Mouse (Mus musculus) midbrain, embryonic 11.5 days (tissue): ENCODE data around the gene Wwox. TPM values are rescaled to one million over a fixed set of nuclear protein-coding genes. Genes with fewer than 3 reads are reported as not detected.

ENCODE experiments used
- ATAC-seq: fragments of 200-750 bp; cut with Nextera tagmentation; 2 replicates; pipeline ENCODE4 v1.8.0; 2017; ENCODE audit warnings: moderate TSS enrichment, moderate library complexity; ENCODE audit not compliant: low FRiP score
- DNase-seq: peaks from one replicate; pipeline ENCODE4 v3.0.0; 2015; ENCODE audit warnings: low spot score; ENCODE audit errors: missing footprints
- H3K27ac ChIP-seq: fragments of 300-500 bp; sonication (generic); 2 replicates; pipeline ENCODE4 v1.5.1; 2014; ENCODE audit warnings: low read depth, low read length
- H3K27me3 ChIP-seq: fragments of 300-500 bp; sonication (generic); 2 replicates; pipeline ENCODE4 v1.6.1; 2014; ENCODE audit warnings: mild to moderate bottlenecking, low read length, moderate library complexity, mixed read lengths; ENCODE audit not compliant: control insufficient read depth, insufficient read depth
- H3K36me3 ChIP-seq: fragments of 300-500 bp; sonication (generic); 2 replicates; pipeline ENCODE4 v1.6.1; 2014; ENCODE audit warnings: mild to moderate bottlenecking, low read length, moderate library complexity, mixed read lengths; ENCODE audit not compliant: control insufficient read depth, insufficient read depth
- H3K4me1 ChIP-seq: fragments of 300-500 bp; sonication (generic); 2 replicates; pipeline ENCODE4 v1.6.1; 2014; ENCODE audit warnings: low read length; ENCODE audit not compliant: control insufficient read depth, insufficient read depth
- H3K4me2 ChIP-seq: fragments of 300-500 bp; sonication (generic); 2 replicates; pipeline ENCODE4 v1.6.1; 2014; ENCODE audit warnings: mild to moderate bottlenecking, moderate library complexity
- H3K4me3 ChIP-seq: fragments of 300-500 bp; sonication (generic); 2 replicates; pipeline ENCODE4 v1.5.1; 2014; ENCODE audit warnings: low read depth, low read length
- H3K9ac ChIP-seq: fragments of 300-500 bp; sonication (generic); 2 replicates; pipeline ENCODE4 v1.6.1; 2014; ENCODE audit warnings: low read length
- H3K9me3 ChIP-seq: fragments of 300-500 bp; sonication (generic); 2 replicates; pipeline ENCODE4 v1.6.1; 2016; ENCODE audit warnings: low read length; ENCODE audit not compliant: control insufficient read depth
- WGBS: fragments of 180-500 bp; shearing (Covaris S2); extraction: QIAGEN DNeasy Blood & Tissue Kit; methylation state at CpG from one replicate; pipeline ENCODE4 v1.1.7; 2014; 5-methylcytosine and 5-hydroxymethylcytosine counted together
- polyA plus RNA-seq: library from polyadenylated mRNA; unstranded; fragments of >200 nt; fragmentation: Nextera tagmentation; extraction: Ambion mirVana; gene quantifications from 2 replicates; pipeline ENCODE4 v1.2.1, GENCODE M21; 2014

The Wwox gene
- polyA plus RNA-seq, 1 experiment from 2014 or later, result 12.1 TPM

GRCm38 (mm10) chr8:115112062-115112461 lies 672.6 kb downstream of the Wwox start:
- Histone ChIP-seq H3K27ac (no peak overlapping the region), H3K4me1 (no peaks in the 10 kb centered on the region; the same call in 1 of the 2 replicates), H3K27me3 (no peaks in the 10 kb centered on the region), H3K9me3 (no peaks in the 10 kb centered on the region), H3K9ac (no peak overlapping the region), H3K4me2 (no peak overlapping the region), H3K4me3 (no peak overlapping the region), H3K36me3 (no peaks in the 10 kb centered on the region)
- 79% methylated on average over 2 of the region's 2 CpGs for WGBS
- DNase-seq (no peak), ATAC-seq (no peak)

DNA sequence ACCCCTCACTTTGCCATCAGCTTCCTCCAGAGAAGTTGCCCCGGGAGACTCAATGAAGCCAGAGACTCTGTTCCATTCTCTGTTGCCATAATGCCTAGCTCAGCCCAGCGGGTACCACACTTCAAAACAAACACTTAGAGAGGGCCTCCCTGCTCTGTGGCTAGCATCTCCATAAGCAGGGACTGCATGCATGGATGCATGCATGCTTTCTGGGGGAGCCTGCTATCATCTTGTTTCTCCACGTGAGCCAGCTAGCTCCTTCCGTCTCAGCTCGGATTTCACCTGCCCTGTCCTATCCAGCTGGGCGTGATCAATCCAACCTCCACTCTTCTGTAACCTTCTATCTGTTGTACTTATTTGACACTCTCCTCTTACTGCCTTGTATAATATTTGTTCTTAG lies 675.0 kb downstream of the Wwox start:
- no peaks in the 10 kb centered on the region for H3K9me3 ChIP-seq
- no peaks in the 10 kb centered on the region for H3K4me1 ChIP-seq
- no peaks in the 10 kb centered on the region for H3K36me3 ChIP-seq
- H3K27ac ChIP-seq, result no peak overlapping the region
- H3K27me3 ChIP-seq, result no peaks in the 10 kb centered on the region
- no peak overlapping the region for H3K4me3 ChIP-seq
- WGBS, result 36% methylated on average over 6 of the region's 6 CpGs
- H3K4me2 ChIP-seq, result no peak overlapping the region
- H3K9ac ChIP-seq, result no peak overlapping the region
- no peak for ATAC-seq
- no peak for DNase-seq

DNA sequence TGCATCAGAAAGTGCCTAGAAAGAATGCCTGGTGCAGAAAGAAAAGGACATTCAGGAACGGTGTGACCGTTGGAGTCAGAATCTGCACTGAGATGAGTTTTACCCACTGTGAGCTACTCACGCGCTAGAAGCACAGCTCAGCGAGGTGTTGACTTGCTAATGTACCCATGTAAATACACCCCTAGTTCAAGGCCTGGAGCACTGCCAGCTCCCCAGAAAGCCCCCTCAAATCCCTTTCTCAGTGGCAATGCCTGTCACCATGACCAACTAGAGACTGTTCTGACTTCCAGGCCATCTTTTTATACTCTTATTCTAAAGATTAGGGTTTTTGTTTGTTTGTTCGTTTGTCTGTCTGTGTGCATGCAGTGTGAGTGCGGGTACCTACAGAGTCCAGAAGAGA lies 686.6 kb downstream of the Wwox start:
- Histone ChIP-seq H3K4me2 (no peak overlapping the region), H3K4me1 (no peaks in the 10 kb centered on the region), H3K27me3 (no peaks in the 10 kb centered on the region), H3K36me3 (no peaks in the 10 kb centered on the region), H3K4me3 (no peak overlapping the region), H3K9me3 (no peaks in the 10 kb centered on the region), H3K9ac (no peak overlapping the region), H3K27ac (no peak overlapping the region)
- 70% methylated on average over 7 of the region's 7 CpGs for WGBS
- ATAC-seq, result no peak
- no peak for DNase-seq

- WGBS, result 87% methylated on average over 5 of the region's 5 CpGs
- Histone ChIP-seq H3K4me1 (no peaks in the 10 kb centered on the region), H3K27ac (no peak overlapping the region), H3K36me3 (no peaks in the 10 kb centered on the region), H3K27me3 (no peaks in the 10 kb centered on the region), H3K4me2 (no peak overlapping the region), H3K9ac (no peak overlapping the region), H3K9me3 (no peaks in the 10 kb centered on the region), H3K4me3 (no peak overlapping the region)
- no peak for ATAC-seq
- no peak for DNase-seq
Measured at GRCm38 (mm10) chr8:115126674-115127073, 687.2 kb downstream of the Wwox start.

DNA sequence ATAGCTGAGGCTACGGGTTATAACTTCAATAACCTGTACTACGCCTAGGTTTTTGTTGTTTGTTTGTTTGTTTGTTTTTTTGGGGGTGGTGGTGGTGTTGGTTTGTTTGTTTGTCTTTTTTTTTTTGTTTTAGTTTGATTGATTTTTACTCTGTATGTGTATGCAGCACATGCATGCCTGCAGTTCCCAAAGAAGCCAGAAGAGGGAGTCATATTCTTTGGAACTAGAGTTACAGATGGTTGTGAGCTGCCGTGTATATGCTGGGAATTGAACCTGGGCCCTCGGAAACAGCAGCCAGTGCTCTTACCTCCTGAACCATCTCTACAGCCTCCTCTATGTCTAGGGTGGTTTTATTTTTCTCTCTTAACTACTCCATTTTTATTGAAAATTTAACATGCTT lies 689.9 kb downstream of the Wwox start:
- WGBS, result 95% methylated on average over 4 of the region's 4 CpGs

GRCm38 (mm10) chr8:115133119-115133518 lies 693.7 kb downstream of the Wwox start:
- H3K4me3 ChIP-seq, result no peak overlapping the region
- H3K27me3 ChIP-seq, result no peaks in the 10 kb centered on the region
- no peak overlapping the region for H3K9ac ChIP-seq
- 84% methylated on average over 17 of the region's 17 CpGs for WGBS
- H3K4me1 ChIP-seq, result no peaks in the 10 kb centered on the region
- H3K36me3 ChIP-seq, result no peaks in the 10 kb centered on the region
- H3K4me2 ChIP-seq, result no peak overlapping the region
- H3K9me3 ChIP-seq, result no peaks in the 10 kb centered on the region
- H3K27ac ChIP-seq, result no peak overlapping the region
- DNase-seq (no peak), ATAC-seq (no peak)

More for the DNA sequence above, 689.9 kb downstream of the Wwox start:
- no peaks in the 10 kb centered on the region for H3K9me3 ChIP-seq
- H3K9ac ChIP-seq, result no peak overlapping the region
- DNase-seq (no peak), ATAC-seq (no peak)
- H3K36me3 ChIP-seq, result no peaks in the 10 kb centered on the region
- H3K27me3 ChIP-seq, result no peaks in the 10 kb centered on the region
- H3K4me2 ChIP-seq, result no peak overlapping the region
- H3K4me3 ChIP-seq, result no peak overlapping the region
- H3K4me1 ChIP-seq, result no peaks in the 10 kb centered on the region
- no peak overlapping the region for H3K27ac ChIP-seq

- DNase-seq (no peak), ATAC-seq (no peak)
- no peak overlapping the region for H3K4me3 ChIP-seq
- H3K4me1 ChIP-seq, result no peaks in the 10 kb centered on the region
- H3K27ac ChIP-seq, result no peak overlapping the region
- H3K27me3 ChIP-seq, result no peaks in the 10 kb centered on the region; the same call in 1 of the 2 replicates
- no peaks in the 10 kb centered on the region for H3K36me3 ChIP-seq
- H3K9me3 ChIP-seq, result no peaks in the 10 kb centered on the region
- H3K4me2 ChIP-seq, result no peak overlapping the region
- no peak overlapping the region for H3K9ac ChIP-seq
- WGBS, result 53% methylated on average over 7 of the region's 7 CpGs
Measured at GRCm38 (mm10) chr8:115133711-115134218, 694.3 kb downstream of the Wwox start.

DNA sequence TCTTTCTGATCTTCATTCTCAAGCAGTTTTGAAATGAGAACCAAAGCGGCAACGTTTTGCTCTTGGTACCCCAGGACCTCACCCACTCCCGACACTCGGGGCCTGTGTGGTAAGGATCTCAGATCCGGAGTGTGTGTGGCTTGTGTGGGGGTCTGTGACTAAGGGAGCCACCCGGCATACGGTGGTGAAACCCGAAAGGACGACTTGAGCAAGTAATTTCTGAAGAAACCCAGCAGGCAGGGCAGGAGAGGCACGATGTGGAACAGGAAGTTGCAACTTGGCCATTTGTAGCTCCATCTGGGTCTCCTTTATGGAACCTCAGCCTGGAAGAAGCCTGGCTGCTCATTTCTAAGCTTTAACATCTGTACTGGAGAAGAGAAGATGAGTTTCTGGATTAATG lies 697.4 kb downstream of the Wwox start:
- WGBS, result 90% methylated on average over 10 of the region's 10 CpGs
- Histone ChIP-seq H3K27me3 (no peaks in the 10 kb centered on the region; the same call in 1 of the 2 replicates), H3K36me3 (no peaks in the 10 kb centered on the region), H3K9ac (no peak overlapping the region), H3K4me3 (no peak overlapping the region), H3K9me3 (no peaks in the 10 kb centered on the region), H3K4me1 (0 out of 2 replicates have a peak, but pooled peaks cover 3% of the 10 kb centered on the region), H3K4me2 (no peak overlapping the region), H3K27ac (no peak overlapping the region)
- DNase-seq (no peak), ATAC-seq (no peak)

DNA sequence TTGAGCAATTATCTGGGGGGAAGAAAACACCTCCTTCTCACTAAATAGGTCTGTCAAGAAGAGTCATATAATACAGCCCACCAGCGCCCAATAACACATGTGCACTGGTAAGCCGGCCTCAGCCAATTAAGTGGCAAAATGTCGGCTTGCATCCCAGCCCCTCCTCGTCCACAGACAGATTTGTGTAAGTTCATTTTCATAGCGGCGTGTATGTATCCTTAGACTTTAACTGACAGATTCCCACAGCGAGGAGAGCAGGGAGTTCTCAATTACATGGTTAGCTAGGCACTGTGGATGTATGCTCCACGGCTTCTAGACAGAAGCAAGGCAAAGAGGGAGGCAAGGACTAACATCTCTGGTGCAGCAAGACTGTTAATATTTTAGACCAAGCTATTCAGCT lies 702.2 kb downstream of the Wwox start:
- no peaks in the 10 kb centered on the region for H3K9me3 ChIP-seq
- peaks cover 14% of the 10 kb centered on the region for H3K4me1 ChIP-seq
- peaks cover 3% of the 10 kb centered on the region; the same call in 1 of the 2 replicates for H3K27me3 ChIP-seq
- H3K36me3 ChIP-seq, result no peaks in the 10 kb centered on the region
- no peak overlapping the region for H3K27ac ChIP-seq
- no peak for DNase-seq
- no peak overlapping the region for H3K4me2 ChIP-seq
- no peak overlapping the region for H3K9ac ChIP-seq
- H3K4me3 ChIP-seq, result no peak overlapping the region
- no peak for ATAC-seq
- 65% methylated on average over 8 of the region's 8 CpGs for WGBS
